Mouse (Mus musculus) forebrain, embryonic 10.5 days (tissue): ENCODE data around the gene C1qtnf6. TPM values are rescaled to one million over a fixed set of nuclear protein-coding genes. Genes with fewer than 3 reads are reported as not detected.

ENCODE experiments used
- DNase-seq: peaks from one replicate; pipeline ENCODE4 v3.0.0-alpha.2; 2017; ENCODE audit warnings: low spot score; ENCODE audit errors: extremely low spot score
- H3K27ac ChIP-seq: fragments of 300-500 bp; sonication (generic); 2 replicates; pipeline ENCODE4 v1.5.1; 2016; ENCODE audit warnings: mild to moderate bottlenecking
- H3K27me3 ChIP-seq: fragments of 300-500 bp; sonication (generic); 2 replicates; pipeline ENCODE4 v1.6.1; 2016; ENCODE audit warnings: mild to moderate bottlenecking; ENCODE audit not compliant: poor library complexity, severe bottlenecking
- H3K36me3 ChIP-seq: fragments of 300-500 bp; sonication (generic); replicated peaks from 2 replicates; pipeline ENCODE4 v1.6.1; 2016; ENCODE audit warnings: mild to moderate bottlenecking, moderate library complexity
- H3K4me1 ChIP-seq: fragments of 300-500 bp; sonication (generic); 2 replicates; pipeline ENCODE4 v1.6.1; 2016
- H3K4me3 ChIP-seq: fragments of 300-500 bp; sonication (generic); 2 replicates; pipeline ENCODE4 v1.5.1; 2016; ENCODE audit warnings: mild to moderate bottlenecking, moderate library complexity
- H3K9me3 ChIP-seq: fragments of 300-500 bp; sonication (generic); 2 replicates; pipeline ENCODE4 v1.6.1; 2016; ENCODE audit warnings: mild to moderate bottlenecking, moderate library complexity
- WGBS: fragments of 180-500 bp; shearing (Covaris S2); methylation state at CpG from one replicate; pipeline ENCODE4 v1.1.7; 2016; 5-methylcytosine and 5-hydroxymethylcytosine counted together
- polyA plus RNA-seq: library from polyadenylated mRNA; unstranded; fragments of >200 nt; fragmentation: Nextera tagmentation; extraction: Ambion mirVana; gene quantifications from 2 replicates; pipeline ENCODE4 v1.2.1, GENCODE M21; 2016

C1qtnf6 gene
- polyA plus RNA-seq, 1 experiment from 2014 or later: 8.4 TPM

GRCm38 (mm10) chr15:78521892-78522291 is 9.3 kb downstream of the C1qtnf6 start:
- 85% methylated on average over 6 of the region's 6 CpGs for WGBS

GRCm38 (mm10) chr15:78521331-78521730 is 9.9 kb downstream of the C1qtnf6 start:
- H3K4me1 ChIP-seq: peaks cover 38% of the 10 kb centered on the region
- no peaks in the 10 kb centered on the region for H3K27me3 ChIP-seq
- H3K4me3 ChIP-seq: no peak overlapping the region
- H3K27ac ChIP-seq: no peak overlapping the region
- DNase-seq: no peak
- no peaks in the 10 kb centered on the region for H3K36me3 ChIP-seq
- WGBS: 71% methylated on average over 8 of the region's 8 CpGs
- no peaks in the 10 kb centered on the region for H3K9me3 ChIP-seq

More at GRCm38 (mm10) chr15:78521892-78522291, 9.3 kb downstream of the C1qtnf6 start:
- DNase-seq: no peak
- Histone ChIP-seq H3K27ac (no peak overlapping the region), H3K36me3 (no peaks in the 10 kb centered on the region), H3K4me1 (peaks cover 38% of the 10 kb centered on the region), H3K9me3 (no peaks in the 10 kb centered on the region), H3K27me3 (no peaks in the 10 kb centered on the region), H3K4me3 (no peak overlapping the region)

- DNase-seq: no peak
- H3K9me3 ChIP-seq: no peaks in the 10 kb centered on the region
- H3K27me3 ChIP-seq: no peaks in the 10 kb centered on the region
- peaks cover 45% of the 10 kb centered on the region for H3K4me1 ChIP-seq
- H3K36me3 ChIP-seq: no peaks in the 10 kb centered on the region
- WGBS: 79% methylated on average over 13 of the region's 13 CpGs
- H3K4me3 ChIP-seq: no peak overlapping the region
- no peak overlapping the region for H3K27ac ChIP-seq
Observed at GRCm38 (mm10) chr15:78520112-78520715, 11.0 kb downstream of the C1qtnf6 start.

- Histone ChIP-seq H3K9me3 (no peaks in the 10 kb centered on the region), H3K4me3 (no peak overlapping the region), H3K27ac (no peak overlapping the region), H3K27me3 (no peaks in the 10 kb centered on the region), H3K36me3 (no peaks in the 10 kb centered on the region), H3K4me1 (peaks cover 45% of the 10 kb centered on the region)
- DNase-seq: no peak
- 65% methylated on average over 7 of the region's 7 CpGs for WGBS
Observed at GRCm38 (mm10) chr15:78518221-78518620, 13.0 kb downstream of the C1qtnf6 start.

GRCm38 (mm10) chr15:78515759-78516158 is 15.5 kb downstream of the C1qtnf6 start:
- no peak overlapping the region for H3K27ac ChIP-seq
- WGBS: 88% methylated on average over 6 of the region's 6 CpGs
- no peaks in the 10 kb centered on the region for H3K9me3 ChIP-seq
- H3K4me3 ChIP-seq: no peak overlapping the region
- no peaks in the 10 kb centered on the region for H3K36me3 ChIP-seq
- DNase-seq: no peak
- peaks cover 35% of the 10 kb centered on the region for H3K4me1 ChIP-seq
- H3K27me3 ChIP-seq: no peaks in the 10 kb centered on the region

GRCm38 (mm10) chr15:78514393-78515146 is 16.6 kb downstream of the C1qtnf6 start:
- Histone ChIP-seq H3K9me3 (no peaks in the 10 kb centered on the region), H3K27me3 (no peaks in the 10 kb centered on the region), H3K4me3 (no peak overlapping the region), H3K27ac (peak overlapping the region; percentile 27; the same call in 1 of the 2 replicates), H3K4me1 (peaks cover 35% of the 10 kb centered on the region), H3K36me3 (no peaks in the 10 kb centered on the region)
- DNase-seq: peak; percentile 78
- 36% methylated on average over 7 of the region's 7 CpGs for WGBS

- H3K36me3 ChIP-seq: no peaks in the 10 kb centered on the region
- H3K4me1 ChIP-seq: peaks cover 36% of the 10 kb centered on the region
- H3K9me3 ChIP-seq: no peaks in the 10 kb centered on the region
- no peaks in the 10 kb centered on the region for H3K27me3 ChIP-seq
- no peak overlapping the region for H3K4me3 ChIP-seq
- DNase-seq: no peak
- no peak overlapping the region for H3K27ac ChIP-seq
- 91% methylated on average over 14 of the region's 14 CpGs for WGBS
Observed at GRCm38 (mm10) chr15:78513019-78513418, 18.2 kb downstream of the C1qtnf6 start.

GRCm38 (mm10) chr15:78511951-78512350 is 19.3 kb downstream of the C1qtnf6 start:
- WGBS: 80% methylated on average over 7 of the region's 7 CpGs
- H3K9me3 ChIP-seq: no peaks in the 10 kb centered on the region
- H3K27me3 ChIP-seq: no peaks in the 10 kb centered on the region
- no peak overlapping the region for H3K4me3 ChIP-seq
- H3K36me3 ChIP-seq: no peaks in the 10 kb centered on the region
- DNase-seq: no peak
- H3K4me1 ChIP-seq: peaks cover 31% of the 10 kb centered on the region
- H3K27ac ChIP-seq: no peak overlapping the region

- no peaks in the 10 kb centered on the region for H3K9me3 ChIP-seq
- DNase-seq: no peak
- no peaks in the 10 kb centered on the region for H3K27me3 ChIP-seq
- H3K4me1 ChIP-seq: peaks cover 29% of the 10 kb centered on the region
- 89% methylated on average over 6 of the region's 6 CpGs for WGBS
- H3K36me3 ChIP-seq: no peaks in the 10 kb centered on the region
- H3K4me3 ChIP-seq: no peak overlapping the region
- peak overlapping the region; percentile 82; the same call in 1 of the 2 replicates for H3K27ac ChIP-seq
Observed at GRCm38 (mm10) chr15:78510736-78511135, 20.5 kb downstream of the C1qtnf6 start.

- H3K4me1 ChIP-seq: peaks cover 23% of the 10 kb centered on the region
- H3K27me3 ChIP-seq: no peaks in the 10 kb centered on the region
- no peaks in the 10 kb centered on the region for H3K9me3 ChIP-seq
- 74% methylated on average over 8 of the region's 8 CpGs for WGBS
- H3K27ac ChIP-seq: peak overlapping the region; percentile 82
- peak overlapping the region; percentile 25; the same call in 1 of the 2 replicates for H3K4me3 ChIP-seq
- no peak for DNase-seq
- H3K36me3 ChIP-seq: no peaks in the 10 kb centered on the region
Observed at GRCm38 (mm10) chr15:78510121-78510576, 21.1 kb downstream of the C1qtnf6 start.

- peak; percentile 37 for DNase-seq
- Histone ChIP-seq H3K36me3 (no peaks in the 10 kb centered on the region), H3K9me3 (peaks cover 6% of the 10 kb centered on the region; the same call in 1 of the 2 replicates), H3K4me1 (peaks cover 15% of the 10 kb centered on the region), H3K27me3 (no peaks in the 10 kb centered on the region), H3K27ac (peak overlapping the region; percentile 82), H3K4me3 (peak overlapping the region; percentile 25; the same call in 1 of the 2 replicates)
- WGBS: 46% methylated on average over 12 of the region's 12 CpGs
Observed at GRCm38 (mm10) chr15:78509297-78509899, 21.8 kb downstream of the C1qtnf6 start.

GRCm38 (mm10) chr15:78508443-78508842 is 22.8 kb downstream of the C1qtnf6 start:
- no peak overlapping the region for H3K27ac ChIP-seq
- peaks cover 12% of the 10 kb centered on the region for H3K4me1 ChIP-seq
- no peak overlapping the region for H3K4me3 ChIP-seq
- H3K36me3 ChIP-seq: no peaks in the 10 kb centered on the region
- 70% methylated on average over 7 of the region's 7 CpGs for WGBS
- H3K9me3 ChIP-seq: peaks cover 6% of the 10 kb centered on the region; the same call in 1 of the 2 replicates
- H3K27me3 ChIP-seq: no peaks in the 10 kb centered on the region
- no peak for DNase-seq

GRCm38 (mm10) chr15:78505541-78505940 is 25.7 kb downstream of the C1qtnf6 start:
- Histone ChIP-seq H3K27me3 (no peaks in the 10 kb centered on the region), H3K27ac (no peak overlapping the region), H3K36me3 (no peaks in the 10 kb centered on the region), H3K4me1 (peaks cover 12% of the 10 kb centered on the region), H3K9me3 (peaks cover 6% of the 10 kb centered on the region; the same call in 1 of the 2 replicates), H3K4me3 (no peak overlapping the region)
- no peak for DNase-seq
- 84% methylated on average over 3 of the region's 3 CpGs for WGBS
